Mouse (Mus musculus) MEL (cell line): ENCODE data around the gene Gm9837.

Source experiments
- CTCF ChIP-seq, 3 experiments: IDR thresholded peaks in 2 of 3; conservative IDR thresholded peaks in 1 of 3; 2 replicates each; pipeline ENCODE4 v1.5.1; 2011 to 2012; ENCODE audit warnings: low read length in 3 of 3, low read depth in 2 of 3, mild to moderate bottlenecking in 2 of 3, improper control_type of control experiment in 1 of 3, inconsistent platforms in 1 of 3, mixed read lengths in 1 of 3, moderate library complexity in 1 of 3; ENCODE audit not compliant: control insufficient read depth in 1 of 3, insufficient read depth in 1 of 3, poor library complexity in 1 of 3, severe bottlenecking in 1 of 3
- EP300 ChIP-seq, 2 experiments: IDR thresholded peaks; 2 replicates each; pipeline ENCODE4 v1.6.1; 2011; ENCODE audit warnings: improper control_type of control experiment in 2 of 2, low read length in 2 of 2, low read depth in 1 of 2, mild to moderate bottlenecking in 1 of 2
- GABPA ChIP-seq: IDR thresholded peaks from 2 replicates; pipeline ENCODE4 v1.6.1; 2012; ENCODE audit warnings: low read depth, mild to moderate bottlenecking, inconsistent platforms, low read length, improper control_type of control experiment, moderate library complexity
- GATA1 ChIP-seq: IDR thresholded peaks from 2 replicates; pipeline ENCODE4 v1.6.1; 2011; ENCODE audit warnings: low read depth, low read length, improper control_type of control experiment
- HCFC1 ChIP-seq: IDR thresholded peaks from 2 replicates; pipeline ENCODE4 v1.6.1; 2012; ENCODE audit warnings: low read depth, mild to moderate bottlenecking, inconsistent platforms, low read length, improper control_type of control experiment, moderate library complexity
- KAT2A ChIP-seq: conservative IDR thresholded peaks from 2 replicates; pipeline ENCODE4 v1.6.1; 2012; ENCODE audit warnings: low read depth, low read length, improper control_type of control experiment, inconsistent platforms
- MAFK ChIP-seq: IDR thresholded peaks from 2 replicates; pipeline ENCODE4 v1.6.1; 2011; ENCODE audit warnings: low read depth, mild to moderate bottlenecking, low read length, improper control_type of control experiment, borderline replicate concordance
- POLR2A ChIP-seq, 2 experiments: IDR thresholded peaks; 2 replicates each; pipeline ENCODE4 v1.6.1; 2011 to 2012; ENCODE audit warnings: low read length in 2 of 2, mild to moderate bottlenecking in 2 of 2, control low read depth in 1 of 2, improper control_type of control experiment in 1 of 2, low read depth in 1 of 2, moderate library complexity in 1 of 2; ENCODE audit not compliant: control insufficient read depth in 1 of 2, insufficient read depth in 1 of 2, poor library complexity in 1 of 2
- TCF12 ChIP-seq: IDR thresholded peaks from 2 replicates; pipeline ENCODE4 v1.6.1; 2014; ENCODE audit warnings: low read depth, mild to moderate bottlenecking, inconsistent platforms, low read length, improper control_type of control experiment, moderate library complexity
- UBTF ChIP-seq: IDR thresholded peaks from 2 replicates; pipeline ENCODE4 v1.6.1; 2012; ENCODE audit warnings: low read depth, mild to moderate bottlenecking, inconsistent platforms, low read length, improper control_type of control experiment, moderate library complexity, borderline replicate concordance; ENCODE audit not compliant: insufficient read depth
- USF2 ChIP-seq, 2 experiments: IDR thresholded peaks; 2 replicates each; pipeline ENCODE4 v1.6.1; 2011 to 2012; ENCODE audit warnings: improper control_type of control experiment in 2 of 2, low read length in 2 of 2, borderline replicate concordance in 1 of 2, inconsistent platforms in 1 of 2, low read depth in 1 of 2, mild to moderate bottlenecking in 1 of 2; ENCODE audit not compliant: insufficient read depth in 1 of 2

- TF ChIP-seq TCF12 = no peak
- TF ChIP-seq MAFK = no peak
- no peak for TF ChIP-seq EP300 (IDR thresholded peaks at IDR 0.05; ENCODE audit: low read depth in 1 of 2, low read length in 2 of 2)
- TF ChIP-seq POLR2A (IDR thresholded peaks at IDR 0.05; ENCODE audit: control insufficient read depth in 1 of 2, insufficient read depth in 1 of 2, low read depth in 1 of 2, low read length in 2 of 2, poor library complexity in 1 of 2) = no peak
- no peak for TF ChIP-seq GATA1
- TF ChIP-seq UBTF = no peak
- no peak for TF ChIP-seq USF2 (IDR thresholded peaks at IDR 0.05; ENCODE audit: borderline replicate concordance in 1 of 2, insufficient read depth in 1 of 2, low read depth in 1 of 2, low read length in 2 of 2)
- TF ChIP-seq GABPA = no peak
- no peak for TF ChIP-seq CTCF (IDR thresholded peaks at IDR 0.05 in 2 of 3, conservative IDR thresholded peaks at IDR 0.05 in 1 of 3; ENCODE audit: control insufficient read depth in 1 of 3, insufficient read depth in 1 of 3, low read depth in 2 of 3, low read length in 3 of 3, poor library complexity in 1 of 3, severe bottlenecking in 1 of 3)
- no peak for TF ChIP-seq HCFC1
- no peak for TF ChIP-seq KAT2A
These were observed 16.1 kb upstream of the Gm9837 start for GRCm38 (mm10) chr11:53486351-53486750.
